Mouse (Mus musculus) stomach, postnatal 0 days (tissue): ENCODE data around the gene Wrnip1.

Source experiments
- CTCF ChIP-seq: IDR thresholded peaks from 2 replicates; pipeline ENCODE4 v1.5.1; 2016; ENCODE audit warnings: antibody characterized with exemption, low read depth, mild to moderate bottlenecking, moderate library complexity
- EP300 ChIP-seq: optimal IDR thresholded peaks from 2 replicates; pipeline ENCODE3; 2016; ENCODE audit warnings: antibody characterized with exemption

DNA sequence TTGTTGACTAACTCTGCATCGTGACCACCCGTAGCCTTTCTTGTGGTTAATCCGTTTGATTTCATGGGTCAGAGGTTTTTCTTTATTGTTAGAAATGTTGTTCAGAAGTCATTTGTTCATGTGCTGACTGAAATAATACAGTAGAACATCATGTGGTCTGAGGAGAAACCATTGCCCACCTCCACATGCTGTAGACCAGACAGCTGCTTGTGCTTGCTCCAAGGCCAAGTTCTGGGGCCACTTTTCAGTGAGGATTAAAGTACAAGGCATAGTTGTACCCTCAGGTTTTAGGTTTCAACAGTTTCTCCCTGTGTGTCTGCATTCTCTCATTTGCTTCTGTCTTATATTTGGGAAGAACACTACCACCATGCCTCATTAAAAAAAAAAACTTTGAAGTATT is 5.8 kb downstream of the Wrnip1 start:
- TF ChIP-seq CTCF, result no peak
- TF ChIP-seq EP300, result no peak
